Mouse (Mus musculus): ENCODE data around the gene Pth1r. TPM values are rescaled to one million over a fixed set of nuclear protein-coding genes. Genes with fewer than 3 reads are reported as not detected.

Pth1r gene
- polyA plus RNA-seq, 1 experiment from 2014 or later = 10.5 TPM

DNA sequence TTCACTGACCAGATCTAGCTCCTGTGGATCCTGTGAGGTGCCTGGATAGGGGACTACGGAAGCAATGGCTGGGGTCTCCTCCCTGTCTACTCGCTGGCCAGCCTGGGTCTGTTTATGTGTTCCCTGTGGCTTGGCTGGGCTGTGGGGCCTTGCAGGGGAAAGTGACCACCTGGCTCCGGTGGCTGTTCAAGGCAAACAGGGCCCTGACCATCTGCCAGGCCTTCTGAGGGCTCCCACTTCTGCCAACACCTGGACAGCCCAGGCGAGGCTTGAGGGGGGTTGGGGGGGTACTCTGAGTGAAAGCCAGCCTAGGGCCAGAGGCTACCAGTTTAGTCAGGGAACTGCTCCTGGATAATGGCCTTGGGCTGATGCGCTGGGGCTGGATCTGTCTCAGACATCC is 27.0 kb downstream of the Pth1r start:
- TF ChIP-seq CTCF (IDR thresholded peaks at IDR 0.05; ENCODE audit: low read depth) (no peak), EP300 (optimal IDR thresholded peaks at IDR 0.05) (no peak)
- no peaks in the 10 kb centered on the region for H3K4me1 ChIP-seq (replicated peaks; ENCODE audit: control insufficient read depth, insufficient read depth)
- no peak overlapping the region for H3K4me3 ChIP-seq (ENCODE audit: low read depth, low read length)
- H3K9me3 ChIP-seq (ENCODE audit: control insufficient read depth, low read length) = no peaks in the 10 kb centered on the region
- H3K36me3 ChIP-seq (ENCODE audit: control insufficient read depth, insufficient read depth, low read length) = 0 out of 2 replicates have a peak, but pooled peaks cover 2% of the 10 kb centered on the region
- no peaks in the 10 kb centered on the region for H3K27me3 ChIP-seq (ENCODE audit: control insufficient read depth, insufficient read depth, low read length)
- WGBS = 47% methylated on average over 5 of the region's 5 CpGs
- no peak for DNase-seq (ENCODE audit: low spot score)
- H3K27ac ChIP-seq (replicated peaks) = no peak overlapping the region
- ATAC-seq (ENCODE audit: low FRiP score, low TSS enrichment) = no peak
- no peak overlapping the region for H3K4me2 ChIP-seq (replicated peaks; ENCODE audit: low read depth)
- H3K9ac ChIP-seq (ENCODE audit: low read length) = no peak overlapping the region

DNA sequence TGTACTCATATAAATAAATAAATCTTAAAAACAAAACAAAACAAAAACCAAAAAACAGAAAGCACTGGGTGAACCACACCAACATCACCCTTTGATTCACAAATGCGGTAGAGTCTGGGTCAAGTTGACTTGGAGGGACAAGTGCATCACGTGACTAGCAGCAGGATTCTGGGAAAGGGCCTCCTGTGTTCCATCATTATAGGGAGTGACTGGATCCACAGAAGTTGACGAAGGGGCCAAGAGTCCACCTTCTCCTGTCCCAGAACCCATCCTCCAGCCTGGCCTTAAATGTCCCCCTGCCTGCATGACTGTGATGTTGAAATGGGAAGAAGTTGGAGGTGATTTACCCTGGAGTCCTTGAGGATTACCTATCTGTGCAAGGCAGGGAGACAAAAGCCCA is 28.1 kb downstream of the Pth1r start:
- no peaks in the 10 kb centered on the region for H3K9me3 ChIP-seq (ENCODE audit: control insufficient read depth, low read length)
- no peak overlapping the region for H3K9ac ChIP-seq (ENCODE audit: low read length)
- H3K36me3 ChIP-seq (ENCODE audit: control insufficient read depth, insufficient read depth, low read length) = no peaks in the 10 kb centered on the region
- 77% methylated on average over 3 of the region's 3 CpGs for WGBS
- H3K4me3 ChIP-seq (ENCODE audit: low read depth, low read length) = no peak overlapping the region
- TF ChIP-seq EP300 (optimal IDR thresholded peaks at IDR 0.05) (no peak), CTCF (IDR thresholded peaks at IDR 0.05; ENCODE audit: low read depth) (no peak)
- no peaks in the 10 kb centered on the region for H3K4me1 ChIP-seq (replicated peaks; ENCODE audit: control insufficient read depth, insufficient read depth)
- H3K27me3 ChIP-seq (ENCODE audit: control insufficient read depth, insufficient read depth, low read length) = no peaks in the 10 kb centered on the region
- H3K27ac ChIP-seq (replicated peaks) = no peak overlapping the region
- ATAC-seq (ENCODE audit: low FRiP score, low TSS enrichment) (no peak), DNase-seq (ENCODE audit: low spot score) (no peak)
- no peak overlapping the region for H3K4me2 ChIP-seq (replicated peaks; ENCODE audit: low read depth)

DNA sequence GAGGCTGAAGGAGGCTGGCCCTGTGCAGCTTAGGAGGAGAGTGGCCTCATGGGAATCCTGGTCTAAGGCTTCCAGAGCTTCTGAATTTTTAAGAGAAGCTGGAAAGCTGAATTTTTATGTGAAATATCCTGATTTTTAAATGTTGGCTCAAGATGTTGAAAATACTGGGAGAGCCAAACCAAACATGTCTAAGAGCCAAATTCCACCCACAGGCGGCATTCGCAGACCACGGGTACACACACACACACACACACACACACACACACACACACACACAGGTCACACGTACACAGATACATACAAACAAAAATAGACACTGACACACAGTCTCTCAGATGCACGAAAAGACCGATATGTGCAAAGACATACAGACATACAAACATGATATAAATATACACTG is 28.9 kb downstream of the Pth1r start:
- no peak overlapping the region for H3K9ac ChIP-seq (ENCODE audit: low read length)
- no peak overlapping the region for H3K4me2 ChIP-seq (replicated peaks; ENCODE audit: low read depth)
- H3K4me1 ChIP-seq (replicated peaks; ENCODE audit: control insufficient read depth, insufficient read depth) = no peaks in the 10 kb centered on the region
- no peak overlapping the region for H3K27ac ChIP-seq (replicated peaks)
- WGBS = 77% methylated on average over 6 of the region's 6 CpGs
- ATAC-seq (ENCODE audit: low FRiP score, low TSS enrichment) (no peak), DNase-seq (ENCODE audit: low spot score) (no peak)
- H3K4me3 ChIP-seq (ENCODE audit: low read depth, low read length) = no peak overlapping the region
- no peaks in the 10 kb centered on the region for H3K27me3 ChIP-seq (ENCODE audit: control insufficient read depth, insufficient read depth, low read length)
- H3K36me3 ChIP-seq (ENCODE audit: control insufficient read depth, insufficient read depth, low read length) = no peaks in the 10 kb centered on the region
- no peaks in the 10 kb centered on the region for H3K9me3 ChIP-seq (ENCODE audit: control insufficient read depth, low read length)
- TF ChIP-seq EP300 (optimal IDR thresholded peaks at IDR 0.05) = no peak
- no peak for TF ChIP-seq CTCF (IDR thresholded peaks at IDR 0.05; ENCODE audit: low read depth)

DNA sequence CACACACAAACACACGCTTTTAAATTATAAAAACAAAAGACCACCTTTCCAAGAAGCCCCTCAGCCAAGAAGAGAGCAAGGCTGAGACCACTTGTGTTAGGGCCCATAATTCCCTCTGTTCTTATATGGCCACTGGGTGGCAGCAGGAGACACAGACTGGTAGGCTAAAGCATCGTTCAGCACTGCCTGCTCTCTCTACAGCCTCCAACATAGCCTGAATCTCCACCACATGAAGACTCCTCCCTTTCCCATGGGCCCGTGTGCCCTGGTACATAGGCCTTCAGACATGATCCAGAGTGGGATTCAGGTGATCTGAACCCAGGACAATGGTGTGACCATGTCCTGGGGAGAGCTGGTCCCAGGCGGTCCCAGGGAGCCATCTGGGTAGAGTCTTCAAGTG is 30.2 kb downstream of the Pth1r start:
- TF ChIP-seq CTCF (IDR thresholded peaks at IDR 0.05; ENCODE audit: low read depth) (peak; percentile 93), EP300 (optimal IDR thresholded peaks at IDR 0.05) (no peak)
- ATAC-seq (ENCODE audit: low FRiP score, low TSS enrichment) (peak; percentile 70; the same call in 1 of the 2 replicates), DNase-seq (ENCODE audit: low spot score) (peak; percentile 50)
- no peak overlapping the region for H3K4me2 ChIP-seq (replicated peaks; ENCODE audit: low read depth)
- no peaks in the 10 kb centered on the region for H3K27me3 ChIP-seq (ENCODE audit: control insufficient read depth, insufficient read depth, low read length)
- no peak overlapping the region for H3K9ac ChIP-seq (ENCODE audit: low read length)
- no peaks in the 10 kb centered on the region for H3K4me1 ChIP-seq (replicated peaks; ENCODE audit: control insufficient read depth, insufficient read depth)
- no peak overlapping the region for H3K27ac ChIP-seq (replicated peaks)
- no peaks in the 10 kb centered on the region for H3K36me3 ChIP-seq (ENCODE audit: control insufficient read depth, insufficient read depth, low read length)
- no peak overlapping the region for H3K4me3 ChIP-seq (ENCODE audit: low read depth, low read length)
- no peaks in the 10 kb centered on the region for H3K9me3 ChIP-seq (ENCODE audit: control insufficient read depth, low read length)
- 35% methylated on average over 4 of the region's 4 CpGs for WGBS

DNA sequence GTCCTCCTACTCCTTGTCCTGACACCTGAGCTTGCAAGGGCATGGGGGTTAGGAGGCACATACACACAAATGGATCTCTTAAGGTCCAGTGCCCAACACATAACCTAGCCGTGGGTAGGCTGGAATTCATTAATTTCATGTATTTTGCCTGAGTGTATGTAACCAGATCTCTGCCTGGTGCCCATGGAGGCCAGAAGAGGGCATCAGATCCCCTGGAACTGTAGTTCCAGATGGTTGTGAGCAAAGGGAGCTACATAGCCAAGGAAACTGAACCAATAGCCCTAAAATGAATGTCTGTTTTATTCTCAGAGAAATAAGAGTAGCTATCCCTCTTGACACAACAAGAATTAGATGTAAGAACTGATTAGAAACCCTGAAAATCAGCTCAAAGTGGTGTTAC is 31.5 kb downstream of the Pth1r start:
- ATAC-seq (ENCODE audit: low FRiP score, low TSS enrichment) (no peak), DNase-seq (ENCODE audit: low spot score) (no peak)
- H3K4me2 ChIP-seq (replicated peaks; ENCODE audit: low read depth) = no peak overlapping the region
- H3K27ac ChIP-seq (replicated peaks) = no peak overlapping the region
- 35% methylated on average over 1 of the region's 1 CpGs for WGBS
- no peak overlapping the region for H3K9ac ChIP-seq (ENCODE audit: low read length)
- H3K27me3 ChIP-seq (ENCODE audit: control insufficient read depth, insufficient read depth, low read length) = no peaks in the 10 kb centered on the region
- H3K9me3 ChIP-seq (ENCODE audit: control insufficient read depth, low read length) = no peaks in the 10 kb centered on the region
- TF ChIP-seq EP300 (optimal IDR thresholded peaks at IDR 0.05) (no peak), CTCF (IDR thresholded peaks at IDR 0.05; ENCODE audit: low read depth) (peak; percentile 59)
- H3K4me3 ChIP-seq (ENCODE audit: low read depth, low read length) = no peak overlapping the region
- H3K4me1 ChIP-seq (replicated peaks; ENCODE audit: control insufficient read depth, insufficient read depth) = no peaks in the 10 kb centered on the region
- no peaks in the 10 kb centered on the region for H3K36me3 ChIP-seq (ENCODE audit: control insufficient read depth, insufficient read depth, low read length)

DNA sequence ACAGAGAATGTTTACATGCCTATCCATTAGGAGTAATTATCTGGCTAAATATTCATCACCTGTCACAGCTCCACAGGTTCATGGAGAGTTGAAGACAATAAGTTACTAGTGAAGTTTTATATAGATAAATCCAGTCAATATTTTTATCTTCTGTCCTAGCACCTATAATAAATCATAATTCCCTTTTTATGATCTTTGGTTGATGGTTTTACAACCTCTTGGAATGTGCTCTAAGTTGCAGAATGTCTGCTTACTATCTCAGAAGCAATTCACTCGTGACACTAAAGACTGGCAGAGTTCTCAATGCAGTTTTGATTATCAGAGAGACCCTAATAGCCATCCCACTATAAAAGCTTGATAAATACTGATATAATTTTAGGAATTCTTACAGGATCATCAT is 33.6 kb downstream of the Pth1r start:
- Histone ChIP-seq H3K9ac (ENCODE audit: low read length) (no peak overlapping the region), H3K9me3 (ENCODE audit: control insufficient read depth, low read length) (no peaks in the 10 kb centered on the region), H3K4me1 (replicated peaks; ENCODE audit: control insufficient read depth, insufficient read depth) (no peaks in the 10 kb centered on the region), H3K4me3 (ENCODE audit: low read depth, low read length) (no peak overlapping the region), H3K36me3 (ENCODE audit: control insufficient read depth, insufficient read depth, low read length) (peaks cover 2% of the 10 kb centered on the region; the same call in 1 of the 2 replicates), H3K4me2 (replicated peaks; ENCODE audit: low read depth) (no peak overlapping the region), H3K27ac (replicated peaks) (no peak overlapping the region), H3K27me3 (ENCODE audit: control insufficient read depth, insufficient read depth, low read length) (no peaks in the 10 kb centered on the region)
- WGBS = 66% methylated on average over 1 of the region's 1 CpGs
- ATAC-seq (ENCODE audit: low FRiP score, low TSS enrichment) = no peak
- TF ChIP-seq CTCF (IDR thresholded peaks at IDR 0.05; ENCODE audit: low read depth) (no peak), EP300 (optimal IDR thresholded peaks at IDR 0.05) (no peak)
- no peak for DNase-seq (ENCODE audit: low spot score)

All from stomach, postnatal 0 days (tissue).